Mouse (Mus musculus) heart, embryonic 16.5 days (tissue): ENCODE data around the gene Reps2. TPM values are rescaled to one million over a fixed set of nuclear protein-coding genes. Genes with fewer than 3 reads are reported as not detected.

Experiments
- ATAC-seq: fragments of 200-750 bp; cut with Nextera tagmentation; replicated peaks from 2 replicates; pipeline ENCODE4 v1.8.0; 2017; ENCODE audit warnings: moderate number of reproducible peaks; ENCODE audit not compliant: insufficient read depth, low FRiP score; ENCODE audit errors: extremely low read depth
- H3K27ac ChIP-seq: fragments of 300-500 bp; sonication (generic); 2 replicates; pipeline ENCODE4 v1.5.1; 2014; ENCODE audit warnings: mild to moderate bottlenecking, low read length, control low read depth, moderate library complexity
- H3K27me3 ChIP-seq: fragments of 300-500 bp; sonication (generic); 2 replicates; pipeline ENCODE4 v1.6.1; 2014; ENCODE audit warnings: low read length, mixed read lengths; ENCODE audit not compliant: control insufficient read depth, insufficient read depth
- H3K36me3 ChIP-seq: fragments of 300-500 bp; sonication (generic); 2 replicates; pipeline ENCODE4 v1.6.1; 2014; ENCODE audit not compliant: control insufficient read depth, insufficient read depth
- H3K4me1 ChIP-seq: fragments of 300-500 bp; sonication (generic); 2 replicates; pipeline ENCODE4 v1.6.1; 2014; ENCODE audit warnings: low read length, mixed read lengths; ENCODE audit not compliant: control insufficient read depth, insufficient read depth
- H3K4me2 ChIP-seq: fragments of 300-500 bp; sonication (generic); 2 replicates; pipeline ENCODE4 v1.6.1; 2014; ENCODE audit warnings: low read depth, mild to moderate bottlenecking, control low read depth, low read length
- H3K4me3 ChIP-seq: fragments of 300-500 bp; sonication (generic); 2 replicates; pipeline ENCODE4 v1.5.1; 2014; ENCODE audit warnings: mild to moderate bottlenecking, control low read depth, low read length
- H3K9ac ChIP-seq: fragments of 300-500 bp; sonication (generic); 2 replicates; pipeline ENCODE4 v1.6.1; 2014; ENCODE audit warnings: low read length, control low read depth
- H3K9me3 ChIP-seq: fragments of 300-500 bp; sonication (generic); replicated peaks from 2 replicates; pipeline ENCODE4 v1.6.1; 2016; ENCODE audit warnings: low read length; ENCODE audit not compliant: control insufficient read depth
- WGBS: fragments of 180-500 bp; shearing (Covaris S2); extraction: QIAGEN DNeasy Blood & Tissue Kit; methylation state at CpG from one replicate; pipeline ENCODE4 v1.1.7; 2014; 5-methylcytosine and 5-hydroxymethylcytosine counted together
- polyA plus RNA-seq: library from polyadenylated mRNA; unstranded; fragments of >200 nt; fragmentation: Nextera tagmentation; extraction: Ambion mirVana; gene quantifications from 2 replicates; pipeline ENCODE4 v1.2.1, GENCODE M21; 2015

Reps2 gene
- polyA plus RNA-seq, 1 experiment from 2014 or later, result 0.18 TPM

DNA sequence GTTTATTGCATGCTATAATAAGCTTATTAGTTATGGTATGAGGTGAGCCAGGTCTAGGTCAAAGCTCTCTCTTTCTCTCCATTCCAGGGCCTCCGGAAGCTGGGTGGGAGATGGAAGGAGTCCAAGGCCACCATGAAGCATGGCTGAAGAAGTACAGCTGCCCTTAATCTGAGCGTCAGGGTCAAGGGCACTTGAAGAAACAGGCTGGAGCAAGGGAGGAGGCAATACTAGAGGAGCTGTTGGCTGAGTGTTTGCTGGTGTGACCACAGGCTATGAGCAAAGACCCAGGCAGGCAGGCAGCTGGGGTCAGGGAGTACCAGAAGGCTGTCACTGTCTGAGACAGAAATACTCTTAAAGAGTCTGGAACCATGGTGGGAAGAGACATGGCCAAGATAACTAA lies 280.2 kb downstream of the Reps2 start:
- no peak overlapping the region for H3K4me3 ChIP-seq
- no peak overlapping the region for H3K4me2 ChIP-seq
- no peak for ATAC-seq
- H3K36me3 ChIP-seq, result no peaks in the 10 kb centered on the region
- H3K27me3 ChIP-seq, result no peaks in the 10 kb centered on the region
- no peaks in the 10 kb centered on the region for H3K4me1 ChIP-seq
- 38% methylated on average over 2 of the region's 2 CpGs for WGBS
- no peaks in the 10 kb centered on the region for H3K9me3 ChIP-seq
- no peak overlapping the region for H3K27ac ChIP-seq
- no peak overlapping the region for H3K9ac ChIP-seq

Other genes starting within 250 kb of the Reps2 start
- 447 and 497 TPM in 2 replicates for gene Rbbp7, start 116.8 kb upstream of the Reps2 start, polyA plus RNA-seq
- 9.5 and 12.0 TPM in 2 replicates for gene Txlng, start 185.8 kb upstream of the Reps2 start, polyA plus RNA-seq
- gene Syap1, start 244.8 kb upstream of the Reps2 start, polyA plus RNA-seq, result 24.3 and 30.2 TPM in 2 replicates